Mouse (Mus musculus) splenic B cell, adult 2 months (primary cell): Measurements from ENCODE around the gene Nek9.

Experiments used
- DNase-seq: peaks from one replicate; pipeline ENCODE4 v3.0.0-alpha.2; 2011; ENCODE audit warnings: low read depth, low spot score
- H3K27me3 ChIP-seq: 2 replicates; pipeline ENCODE4 v1.6.1; 2012; ENCODE audit warnings: mild to moderate bottlenecking, low read length, moderate library complexity, mixed read lengths; ENCODE audit not compliant: control insufficient read depth, poor library complexity, insufficient read depth, severe bottlenecking
- H3K36me3 ChIP-seq: 2 replicates; pipeline ENCODE4 v1.6.1; 2012; ENCODE audit warnings: mild to moderate bottlenecking, low read length, moderate library complexity, mixed read lengths; ENCODE audit not compliant: control insufficient read depth, poor library complexity, insufficient read depth, severe bottlenecking

The Nek9 gene

DNA sequence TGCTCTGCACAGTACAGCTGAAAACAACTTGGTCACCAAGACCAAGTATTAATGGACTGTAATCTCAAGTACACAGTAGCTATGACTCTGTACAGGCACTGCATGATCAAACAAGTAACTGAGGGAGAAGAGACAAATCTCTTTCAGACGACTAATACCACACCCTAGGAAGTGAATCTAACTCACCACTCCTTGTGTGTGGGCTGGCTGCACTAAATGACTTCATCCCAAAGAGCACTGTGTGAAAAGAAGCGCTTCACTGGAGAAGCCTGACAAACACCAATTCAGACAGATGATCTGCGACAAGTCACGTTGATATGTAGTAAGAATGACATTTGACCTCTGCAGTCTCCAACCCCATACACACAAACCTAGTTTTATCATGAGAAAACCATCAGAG lies 23.3 kb upstream of the Nek9 start:
- peak; percentile 30 for DNase-seq

DNA sequence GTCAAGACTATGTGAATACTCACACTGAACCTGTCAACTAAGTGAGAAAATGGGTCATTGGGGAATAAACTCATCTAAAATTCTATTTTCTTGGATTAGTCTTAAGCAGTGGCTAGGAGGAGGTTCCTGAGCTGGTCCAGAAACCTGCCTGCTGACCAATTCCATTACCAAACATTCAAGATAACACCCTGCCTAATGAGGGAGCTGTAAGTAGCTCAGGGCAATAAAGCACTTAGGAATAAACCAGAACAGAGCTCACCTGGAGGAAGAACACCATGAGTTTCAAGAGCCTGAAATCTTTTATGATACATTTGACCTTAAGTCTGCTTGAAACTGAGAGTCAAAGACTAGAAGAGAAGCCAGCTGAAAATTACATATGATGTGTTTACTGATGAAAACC lies 22.4 kb upstream of the Nek9 start:
- no peaks in the 10 kb centered on the region for H3K36me3 ChIP-seq
- no peak for DNase-seq
- H3K27me3 ChIP-seq: no peaks in the 10 kb centered on the region

More for the DNA sequence above, 23.3 kb upstream of the Nek9 start:
- Histone ChIP-seq H3K27me3 (no peaks in the 10 kb centered on the region), H3K36me3 (no peaks in the 10 kb centered on the region)

DNA sequence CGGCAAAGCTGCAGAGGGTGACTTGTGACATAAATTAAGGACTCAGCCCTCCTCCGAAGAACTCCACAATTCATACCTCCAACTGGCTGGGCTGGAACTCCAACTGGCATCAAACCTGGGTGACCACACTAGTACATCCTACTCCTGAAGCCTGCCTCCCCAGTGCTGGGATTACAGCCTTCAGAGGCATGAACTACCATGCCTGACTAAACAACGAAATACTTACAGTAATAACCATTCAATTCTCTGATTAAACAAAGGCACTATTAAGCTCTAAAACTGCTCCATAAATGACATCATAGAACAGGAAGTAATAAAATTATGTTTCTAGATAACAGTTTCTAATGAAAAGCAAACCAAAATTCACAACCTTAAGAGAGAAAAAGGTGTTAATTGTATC lies 22.0 kb upstream of the Nek9 start:
- no peak for DNase-seq
- no peaks in the 10 kb centered on the region for H3K36me3 ChIP-seq
- H3K27me3 ChIP-seq: no peaks in the 10 kb centered on the region

DNA sequence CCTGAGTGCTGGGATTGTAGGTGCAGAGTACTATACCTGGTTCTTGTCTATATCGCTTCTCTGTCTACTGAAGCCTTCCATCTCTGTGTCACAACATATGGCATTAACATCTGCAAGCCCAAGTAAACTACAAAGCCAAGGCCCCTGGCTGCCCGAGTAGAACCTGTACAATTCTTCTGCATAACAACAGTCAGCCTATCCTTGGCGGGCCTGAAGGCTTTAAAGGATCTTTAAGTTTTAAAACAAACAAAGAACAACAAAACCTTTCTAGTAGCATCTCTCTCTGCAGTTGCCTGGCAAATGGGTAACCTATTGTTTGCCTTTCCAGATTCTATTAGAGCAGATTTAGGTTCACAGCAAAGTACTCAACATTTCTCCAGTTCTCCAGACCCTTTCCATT lies 14.9 kb upstream of the Nek9 start:
- H3K27me3 ChIP-seq: no peaks in the 10 kb centered on the region
- no peaks in the 10 kb centered on the region for H3K36me3 ChIP-seq
- DNase-seq: no peak

DNA sequence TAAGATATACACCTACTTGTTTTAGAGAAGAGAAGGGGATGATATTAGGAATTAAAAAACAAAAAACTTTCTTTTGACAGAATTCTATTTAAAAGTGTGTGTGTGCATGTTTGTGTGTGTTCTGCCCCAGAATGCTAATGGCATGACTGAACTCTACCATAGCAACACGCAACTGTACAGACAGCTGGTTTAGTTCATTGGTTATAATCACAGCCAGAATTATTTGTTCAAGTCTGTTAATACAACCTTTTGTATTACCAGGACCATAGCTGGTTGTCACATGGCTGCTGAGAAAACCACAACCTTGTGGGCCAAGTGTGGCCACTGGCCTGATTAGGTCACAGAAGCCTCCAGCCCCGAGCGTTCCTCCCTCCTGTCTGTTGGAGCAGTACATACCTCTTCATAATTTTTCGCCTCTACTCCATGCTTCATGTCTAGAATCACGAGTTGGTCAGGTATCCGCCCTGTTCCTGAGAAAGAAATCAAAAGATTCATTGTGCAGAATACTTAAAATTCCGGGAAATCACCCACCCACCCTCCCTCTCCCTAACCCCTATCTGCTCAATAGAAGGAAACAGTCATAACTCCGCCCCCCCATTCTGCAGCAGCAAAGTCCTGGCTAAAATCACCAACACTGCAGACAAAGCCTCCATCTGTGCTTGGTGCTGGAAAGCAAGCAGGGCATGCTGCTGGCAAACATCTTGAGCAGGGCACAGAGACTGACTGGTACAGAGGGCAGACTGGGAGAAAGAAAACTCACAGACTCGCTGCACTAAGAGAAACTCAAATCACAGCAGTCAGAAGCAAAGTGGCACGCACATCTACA lies 11.5 kb upstream of the Nek9 start:
- peaks cover 1% of the 10 kb centered on the region; the same call in 1 of the 2 replicates for H3K36me3 ChIP-seq
- DNase-seq: no peak

DNA sequence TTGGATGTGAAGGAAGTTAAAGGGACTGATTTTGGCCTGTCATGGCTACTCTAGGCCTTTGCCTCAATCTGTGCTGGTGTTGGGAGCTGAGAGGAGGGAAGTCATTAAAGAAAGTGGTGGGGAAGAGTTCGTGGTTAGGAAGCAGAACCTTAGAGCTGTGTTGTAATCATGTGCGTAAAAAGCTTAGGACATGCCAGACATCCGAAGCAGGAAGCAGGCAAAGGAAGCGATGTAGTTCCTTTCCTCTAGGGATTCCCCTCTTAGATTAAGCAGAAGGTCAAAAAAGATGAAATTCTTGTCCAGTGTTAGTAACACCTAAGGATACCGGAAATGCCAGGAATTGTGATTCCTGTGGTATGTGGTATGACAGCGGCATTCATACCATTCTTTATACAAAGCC lies 9.2 kb upstream of the Nek9 start:
- peaks cover 3% of the 10 kb centered on the region; the same call in 1 of the 2 replicates for H3K36me3 ChIP-seq
- no peak for DNase-seq
- no peaks in the 10 kb centered on the region for H3K27me3 ChIP-seq

More for the DNA sequence above, 11.5 kb upstream of the Nek9 start:
- no peaks in the 10 kb centered on the region for H3K27me3 ChIP-seq

DNA sequence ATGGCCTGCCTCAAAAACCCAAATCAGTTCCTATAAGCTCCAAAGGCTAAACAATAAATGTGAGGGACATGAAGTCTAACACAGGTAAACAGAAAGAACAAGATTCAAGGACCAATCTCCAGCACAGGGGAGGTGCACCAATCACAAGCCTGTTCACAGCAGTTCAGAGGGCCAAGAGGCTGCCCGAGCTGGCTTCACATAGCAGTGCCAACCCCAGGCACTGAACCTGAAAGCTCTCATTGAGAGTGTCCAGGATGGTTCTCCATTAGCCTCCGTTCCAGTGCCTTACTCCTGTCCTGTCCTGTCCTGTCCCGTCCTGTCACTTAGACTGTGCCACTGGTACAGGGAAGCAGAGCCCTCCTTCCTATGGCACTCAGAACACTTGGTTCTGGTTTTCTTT lies 8.0 kb upstream of the Nek9 start:
- peaks cover 5% of the 10 kb centered on the region; the same call in 1 of the 2 replicates for H3K36me3 ChIP-seq
- DNase-seq: no peak
- H3K27me3 ChIP-seq: no peaks in the 10 kb centered on the region

DNA sequence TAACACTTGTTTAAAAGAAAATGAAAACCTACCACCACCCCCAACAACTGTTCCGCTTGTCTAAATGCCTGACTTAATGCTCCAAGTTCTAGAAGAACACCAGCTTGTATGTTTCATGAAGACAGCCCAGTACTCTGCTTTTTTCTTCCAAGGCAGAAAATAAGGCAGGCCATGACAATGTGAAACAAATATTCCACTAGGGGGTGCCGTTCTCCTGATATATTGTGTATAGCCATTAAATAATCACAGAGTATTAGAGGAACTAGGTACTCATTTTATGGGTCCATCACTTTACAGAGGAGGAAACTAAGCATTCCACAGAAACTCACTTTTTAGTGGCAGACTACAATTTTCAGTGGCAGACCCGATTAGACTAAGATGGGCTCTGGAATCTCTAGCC lies 7.2 kb upstream of the Nek9 start:
- DNase-seq: peak; percentile 86
- Histone ChIP-seq H3K36me3 (peaks cover 5% of the 10 kb centered on the region; the same call in 1 of the 2 replicates), H3K27me3 (no peaks in the 10 kb centered on the region)

DNA sequence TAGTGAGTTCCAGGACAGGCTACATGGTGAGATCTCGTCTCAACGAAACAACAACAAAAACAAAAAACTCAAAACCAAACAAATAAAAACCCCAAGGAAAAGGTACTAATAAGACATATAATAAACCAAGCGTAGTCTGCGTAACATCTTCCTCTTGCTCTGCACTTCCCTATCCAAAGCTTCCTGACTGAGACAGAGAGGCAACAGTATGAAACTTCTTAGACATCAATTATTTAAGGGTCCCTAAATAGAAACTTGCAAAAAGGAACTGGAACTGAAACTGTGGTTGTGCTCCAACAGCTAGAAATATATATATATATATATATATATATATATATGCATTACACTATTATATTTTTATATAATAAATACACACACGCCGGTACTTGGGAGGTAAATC lies 6.4 kb upstream of the Nek9 start:
- H3K36me3 ChIP-seq: peaks cover 5% of the 10 kb centered on the region; the same call in 1 of the 2 replicates
- no peaks in the 10 kb centered on the region for H3K27me3 ChIP-seq
- DNase-seq: peak; percentile 71

DNA sequence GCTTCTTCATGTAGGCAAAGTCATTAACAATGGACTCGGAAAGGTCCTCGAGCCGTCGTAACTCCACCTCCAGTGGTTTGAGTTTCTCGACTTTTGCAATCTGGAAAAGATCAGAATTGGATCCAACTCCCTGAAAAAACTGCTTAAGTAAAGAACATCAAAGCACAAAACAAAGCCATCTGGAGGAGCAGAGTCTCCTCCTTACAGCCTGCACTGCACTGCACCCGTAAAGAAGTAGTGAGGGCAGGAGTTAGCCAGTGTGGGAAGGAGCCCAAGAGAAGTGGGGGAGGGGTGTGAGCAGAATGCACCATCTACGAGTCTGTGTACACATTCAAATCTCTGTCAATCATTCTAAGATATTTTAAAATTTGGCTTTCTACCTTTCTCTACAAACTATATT lies 5.1 kb upstream of the Nek9 start:
- Histone ChIP-seq H3K27me3 (no peaks in the 10 kb centered on the region), H3K36me3 (peaks cover 5% of the 10 kb centered on the region; the same call in 1 of the 2 replicates)
- no peak for DNase-seq

DNA sequence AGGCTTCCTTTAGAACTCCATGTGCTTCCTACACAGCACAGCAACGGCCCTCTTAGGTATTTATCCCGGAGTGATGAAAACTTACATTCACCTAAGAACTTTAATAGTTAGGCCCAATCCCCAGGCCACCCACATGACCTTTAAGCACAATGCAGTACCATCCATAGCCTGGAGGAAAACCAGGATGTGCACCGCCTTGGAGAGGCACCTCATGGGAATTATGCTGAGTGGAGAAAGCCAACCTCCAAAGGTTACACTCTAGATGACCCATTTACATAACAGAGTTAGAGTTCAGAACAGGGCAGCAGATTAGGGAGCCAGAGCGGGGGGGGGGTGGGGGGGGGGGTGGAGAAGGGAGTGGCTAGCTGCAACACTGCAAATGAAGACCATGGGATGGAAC lies 3.1 kb upstream of the Nek9 start:
- H3K36me3 ChIP-seq: peaks cover 3% of the 10 kb centered on the region; the same call in 1 of the 2 replicates
- no peak for DNase-seq

DNA sequence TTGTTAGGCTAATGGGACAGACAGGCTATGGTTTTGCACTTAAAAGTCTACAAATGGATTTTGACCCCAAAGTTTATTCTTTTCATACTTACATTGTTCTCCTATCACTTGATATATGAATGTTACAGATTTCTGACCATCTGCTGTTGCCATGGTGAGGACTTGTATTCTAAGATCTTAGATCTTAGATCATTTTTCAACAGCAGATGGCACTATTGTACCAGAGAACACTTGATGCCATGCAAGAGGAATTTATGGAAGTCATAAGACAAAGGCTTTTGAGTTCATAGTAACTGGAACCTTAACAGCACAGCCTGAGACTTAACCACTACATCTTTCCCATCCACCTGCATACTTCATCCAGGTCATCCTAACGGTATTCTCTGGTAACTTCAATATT lies 2.0 kb upstream of the Nek9 start:
- Histone ChIP-seq H3K27me3 (no peaks in the 10 kb centered on the region), H3K36me3 (peaks cover 3% of the 10 kb centered on the region; the same call in 1 of the 2 replicates)
- DNase-seq: peak; percentile 90

More for the DNA sequence above, 3.1 kb upstream of the Nek9 start:
- H3K27me3 ChIP-seq: no peaks in the 10 kb centered on the region

DNA sequence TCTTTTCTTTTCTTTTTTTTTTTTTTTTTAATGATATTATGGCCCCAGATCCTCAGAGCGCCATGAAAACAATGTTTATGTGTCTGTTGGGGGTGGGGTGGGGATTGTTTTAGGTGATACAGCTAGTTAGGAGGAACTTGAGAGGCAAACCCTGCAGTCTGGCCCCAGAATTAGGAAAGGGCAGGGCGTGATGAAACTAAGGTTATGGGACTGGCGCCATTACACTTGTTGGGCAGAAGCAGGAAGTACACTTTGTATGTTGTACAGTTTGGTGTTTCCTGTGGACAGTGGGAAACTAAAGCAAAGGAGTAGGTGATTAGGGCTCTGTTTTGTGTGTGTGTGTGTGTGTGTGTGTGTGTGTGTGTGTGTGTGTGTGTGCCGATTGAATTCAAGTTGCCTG lies 785 bp upstream of the Nek9 start:
- peak; percentile 62 for DNase-seq
- Histone ChIP-seq H3K36me3 (peaks cover 3% of the 10 kb centered on the region; the same call in 1 of the 2 replicates), H3K27me3 (no peaks in the 10 kb centered on the region)

DNA sequence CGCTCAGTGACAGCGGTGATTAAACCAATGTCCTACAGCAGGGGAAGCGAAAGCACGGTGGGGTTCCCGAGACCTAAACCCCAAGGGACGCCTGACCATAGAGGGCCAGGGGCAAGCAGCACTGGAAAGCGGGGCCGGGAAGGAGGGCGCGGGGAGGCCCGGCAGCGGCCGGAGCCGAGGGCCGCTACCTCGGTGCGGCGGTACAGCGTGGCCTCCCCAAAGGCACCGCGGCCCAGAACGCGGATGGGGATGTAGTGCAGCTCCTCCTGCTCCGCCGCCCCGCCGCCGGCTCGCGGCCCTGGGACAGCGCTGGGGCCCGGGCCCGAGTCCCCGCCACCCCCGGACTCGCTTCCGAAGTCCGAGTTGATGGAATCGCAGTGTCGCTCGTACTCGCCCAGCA lies 347 bp downstream of the Nek9 start:
- Histone ChIP-seq H3K36me3 (peaks cover 7% of the 10 kb centered on the region; the same call in 1 of the 2 replicates), H3K27me3 (no peaks in the 10 kb centered on the region)
- DNase-seq: peak; percentile 55

DNA sequence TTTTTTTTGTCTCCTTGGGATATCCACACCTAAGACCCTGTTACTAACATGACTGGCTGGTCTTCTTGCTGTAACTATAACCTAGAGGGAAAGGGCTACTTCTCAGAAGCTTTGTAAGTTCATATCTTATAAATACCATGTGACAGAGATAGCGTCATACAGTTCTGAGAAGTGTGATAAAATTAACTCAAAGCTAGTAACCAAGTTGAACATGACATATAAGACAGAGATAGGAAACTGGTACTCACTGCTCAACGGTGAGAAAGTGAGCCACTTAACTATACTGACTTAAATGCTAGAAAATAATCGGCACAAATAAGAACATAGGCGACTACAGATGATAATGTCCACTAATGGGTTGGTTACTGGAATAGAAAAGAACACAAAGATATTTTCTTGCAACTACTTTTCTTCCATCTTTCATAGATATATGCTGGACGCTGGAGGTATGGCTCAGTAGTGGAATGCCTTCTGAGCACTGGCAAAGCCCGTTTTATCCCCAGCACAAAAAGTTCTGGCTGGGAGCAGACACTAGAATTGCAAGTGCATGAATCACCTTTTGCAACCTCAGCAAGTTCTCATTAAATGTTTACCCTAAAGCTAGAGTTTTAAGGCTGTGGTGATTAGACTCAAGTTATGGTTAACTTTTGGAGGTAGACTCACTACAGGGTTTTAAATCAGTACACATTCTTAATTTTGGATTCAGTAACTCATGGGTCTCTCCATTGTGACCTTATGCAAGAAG lies 1.4 kb downstream of the Nek9 start:
- Histone ChIP-seq H3K36me3 (peaks cover 6% of the 10 kb centered on the region; the same call in 1 of the 2 replicates), H3K27me3 (no peaks in the 10 kb centered on the region)
- no peak for DNase-seq
